Comparison of ENCODE assay signal across 21 mouse cellular contexts in the genomic region with DNA sequence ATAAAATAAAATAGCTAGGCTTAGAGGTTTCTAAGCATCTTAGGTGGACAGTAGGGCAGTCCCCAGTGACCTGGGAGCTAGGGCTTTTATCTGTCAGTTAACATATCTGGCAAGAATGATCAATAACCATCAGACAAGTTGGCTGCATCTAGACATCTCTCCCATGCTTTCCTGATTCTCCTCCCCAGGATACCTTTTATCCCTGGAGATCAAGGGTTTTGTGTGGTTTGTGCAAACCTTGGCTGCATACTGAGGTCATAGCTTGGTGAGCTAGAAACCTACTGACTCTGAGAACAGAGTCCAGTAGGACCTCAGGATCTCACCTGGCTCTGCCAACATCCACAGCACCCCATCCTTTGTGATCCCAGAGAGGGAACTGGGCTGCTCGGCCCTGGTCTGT. TPM values are rescaled to one million over a fixed set of nuclear protein-coding genes. Genes with fewer than 3 reads are reported as not detected.
A peak's percentile ranks its signal among the peaks of the same experiment; 100 is the strongest.
DNase-seq lines count a peak whose midpoint lies in the region; TF ChIP-seq lines count a peak whose summit lies in the region.
"Had no signal": no experiment of that assay in that cellular context is flagged by ENCODE, and none has a peak within 500 bp of the region (broad histone marks: within the 10 kb centered on the region; RNA-seq: fewer than 3 reads in every experiment).

No protein-coding gene starts in this region.

- H3K27ac ChIP-seq in kidney, adult 2 months (ENCODE audit: insufficient read depth, low read depth, low read length) = no peak overlapping the region
- H3K27ac ChIP-seq in liver, adult 2 months (replicated peaks; ENCODE audit: insufficient read depth, low read depth, low read length) = peak overlapping the region; percentile 86

- no peak for TF ChIP-seq POLR2A in kidney, adult 2 months (IDR thresholded peaks at IDR 0.05; ENCODE audit: low read depth, low read length)
- no peak for TF ChIP-seq POLR2A in liver, adult 2 months (IDR thresholded peaks at IDR 0.05; ENCODE audit: extremely low read depth, insufficient read depth, low read length)

- no peak for TF ChIP-seq CTCF in kidney, adult 2 months (conservative IDR thresholded peaks at IDR 0.05; ENCODE audit: insufficient read depth, insufficient read length, low read depth, low read length)
- no peak for TF ChIP-seq CTCF in liver, adult 2 months (IDR thresholded peaks at IDR 0.05; ENCODE audit: low read depth, low read length)

- H3K9ac ChIP-seq in liver, adult 2 months (ENCODE audit: low read depth, low read length) = no peak overlapping the region

- H3K36me3 ChIP-seq in kidney, adult 2 months (ENCODE audit: control insufficient read depth, insufficient read depth, low read length) = no peaks in the 10 kb centered on the region
- H3K36me3 ChIP-seq in liver, adult 2 months (ENCODE audit: control insufficient read depth, insufficient read depth, low read length) = peaks cover 5% of the 10 kb centered on the region; the same call in 1 of the 2 replicates
- H3K36me3 ChIP-seq: G1E had no signal

- no peaks in the 10 kb centered on the region for H3K79me2 ChIP-seq in liver, adult 2 months (ENCODE audit: control insufficient read depth, insufficient read depth, low read length)

- DNase-seq in kidney, adult 2 months = peak; percentile 33
- DNase-seq in kidney, postnatal 4 days = no peak
- DNase-seq in liver, adult 2 months (ENCODE audit: extremely low read depth, low read depth, low spot score) = peak; percentile 99
- no peak for DNase-seq in liver
- DNase-seq: adrenal gland, adult 2 months; adrenal gland, adult 8-10 months; adrenal gland, postnatal 10 days; adrenal gland, postnatal 14 days; adrenal gland, postnatal 25 days; adrenal gland, postnatal 36 days; B cell, adult 2 months; cerebellum, adult 11 months; cerebellum, adult 11-12 months; cerebellum, adult 18-20 months had no signal

- H3K27me3 ChIP-seq in kidney, adult 2 months (replicated peaks; ENCODE audit: control insufficient read depth, insufficient read depth, low read length) = no peaks in the 10 kb centered on the region
- no peaks in the 10 kb centered on the region for H3K27me3 ChIP-seq in liver, adult 2 months (ENCODE audit: control insufficient read depth, insufficient read depth, low read length)
- H3K27me3 ChIP-seq: Patski had no signal

- 60% methylated on average over 1 of the region's 1 CpGs for WGBS in kidney, adult 2 months
- 33% methylated on average over 1 of the region's 1 CpGs for whole genome bisulfite sequencing in liver, adult 2 months

- H3K4me1 ChIP-seq in kidney, adult 2 months (ENCODE audit: control insufficient read depth, insufficient read depth, low read length) = peaks cover 33% of the 10 kb centered on the region
- H3K4me1 ChIP-seq in liver, adult 2 months (ENCODE audit: control insufficient read depth, insufficient read depth, low read length) = peaks cover 30% of the 10 kb centered on the region

- H3K4me3 ChIP-seq in kidney, adult 2 months (ENCODE audit: insufficient read depth, low read depth, low read length) = no peak overlapping the region
- no peak overlapping the region for H3K4me3 ChIP-seq in liver, adult 2 months (ENCODE audit: insufficient read depth, low read depth, low read length)

RNA-seq across cellular contexts. Expression of gene Cda, which starts 20.5 kb away (rescaled TPM):
- polyA plus RNA-seq in kidney, adult 2 months (2012; rRNA removed) = 394 and 454 TPM in 2 replicates
- 4.5 and 4.8 TPM in 2 replicates for total RNA-seq in liver, adult 2 months (2014; rRNA removed)
- polyA plus RNA-seq in liver, adult 2 months (2012; rRNA removed) = 33.1 and 34.1 TPM in 2 replicates
- total RNA-seq: CH12.LX, G1E had no signal
- polyA plus RNA-seq: activated CD4-positive, CD25-positive, alpha-beta regulatory T cell, adult 4 months; CD4-positive, CD25-positive, alpha-beta regulatory T cell, adult 4 months; G1E had no signal

RNA-seq across cellular contexts. Expression of gene Pink1, which starts 21.2 kb away (rescaled TPM):
- polyA plus RNA-seq in kidney, adult 2 months (2012; rRNA removed) = 226 and 272 TPM in 2 replicates
- 134 and 150 TPM in 2 replicates for total RNA-seq in liver, adult 2 months (2014; rRNA removed)
- polyA plus RNA-seq in liver, adult 2 months (2012; rRNA removed) = 192 and 217 TPM in 2 replicates

RNA-seq across cellular contexts. Expression of gene Ddost, which starts 42.8 kb away (rescaled TPM):
- 157 and 169 TPM in 2 replicates for polyA plus RNA-seq in kidney, adult 2 months (2012; rRNA removed)
- total RNA-seq in liver, adult 2 months (2014; rRNA removed) = 93.9 and 114 TPM in 2 replicates
- 141 and 145 TPM in 2 replicates for polyA plus RNA-seq in liver, adult 2 months (2012; rRNA removed)

RNA-seq across cellular contexts. Expression of gene Fam43b, which starts 49.0 kb away (rescaled TPM):
- polyA plus RNA-seq in kidney, adult 2 months (2012; rRNA removed) = not detected in 2 replicates
- total RNA-seq in liver, adult 2 months (2014; rRNA removed) = not detected in 2 replicates
- not detected in 2 replicates for polyA plus RNA-seq in liver, adult 2 months (2012; rRNA removed)
- total RNA-seq: CH12.LX, MEL had no signal
- polyA plus RNA-seq: activated CD4-positive, CD25-positive, alpha-beta regulatory T cell, adult 4 months; C2C12; CD4-positive, CD25-positive, alpha-beta regulatory T cell, adult 4 months; G1E; Patski had no signal

Comparison
In these comparisons a context has a peak if more than half of its experiments do, and no peak if none do; other contexts are left out.
1. DNase-seq: peak in kidney, adult 2 months (single experiment) and liver, adult 2 months (single experiment); none in kidney, postnatal 4 days (0 of 2) and liver (single experiment).
2. RNA of gene Cda, which starts 20.5 kb away (polyA plus RNA-seq): 394 to 454 TPM in kidney, adult 2 months; 33.1 to 34.1 TPM in liver, adult 2 months; every median in the first group is over 10 times any median in the second.